Mouse (Mus musculus) cerebellum, postnatal 10 days (tissue): ENCODE measurements around the gene Bdkrb1.

Experiments used
- DNase-seq, 2 experiments: peaks; one replicate each; pipeline ENCODE4 v3.0.0; 2021; ENCODE audit warnings: mixed read lengths in 2 of 2

Bdkrb1 gene

DNA sequence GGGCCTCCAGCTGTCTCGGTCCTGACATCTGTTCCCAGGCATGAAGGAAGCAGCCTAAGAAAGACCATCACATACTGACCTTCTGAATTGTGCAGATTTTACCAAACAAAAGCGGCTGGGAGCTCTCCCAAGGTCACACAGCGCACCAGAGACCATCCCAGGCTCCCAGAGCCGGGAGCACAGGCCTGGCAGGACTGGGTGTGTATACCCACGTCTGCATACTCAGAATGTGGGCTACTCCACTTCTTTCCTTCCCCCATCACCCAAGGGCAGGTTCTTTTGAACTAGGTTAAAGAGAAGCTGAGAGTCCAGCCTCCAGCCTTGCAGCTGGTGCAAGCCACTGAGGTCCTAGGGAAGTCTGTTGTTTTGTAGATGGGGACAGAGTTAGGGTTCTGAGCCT is 3.8 kb upstream of the Bdkrb1 start:
- no peak for DNase-seq

DNA sequence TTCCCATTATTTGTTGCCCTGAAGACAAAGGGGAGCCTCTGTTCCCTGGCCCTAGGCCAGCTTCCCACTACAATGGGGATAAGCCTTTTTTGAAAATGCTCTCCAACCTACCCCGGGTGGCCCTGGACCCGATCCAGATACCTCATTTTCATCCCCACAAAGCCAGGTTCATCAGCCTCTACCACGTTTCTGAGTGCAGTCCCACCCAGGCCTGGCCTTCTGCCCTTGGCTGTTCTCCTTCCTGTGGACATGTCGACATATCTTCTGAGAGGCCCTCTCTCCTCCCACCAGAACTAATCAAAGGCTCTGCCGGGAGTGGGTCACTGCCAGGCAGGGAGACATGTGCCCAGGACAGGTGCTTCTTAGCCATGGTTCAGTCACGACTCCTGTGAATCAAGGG is 1.3 kb upstream of the Bdkrb1 start:
- DNase-seq = peak; percentile 81 to 87

DNA sequence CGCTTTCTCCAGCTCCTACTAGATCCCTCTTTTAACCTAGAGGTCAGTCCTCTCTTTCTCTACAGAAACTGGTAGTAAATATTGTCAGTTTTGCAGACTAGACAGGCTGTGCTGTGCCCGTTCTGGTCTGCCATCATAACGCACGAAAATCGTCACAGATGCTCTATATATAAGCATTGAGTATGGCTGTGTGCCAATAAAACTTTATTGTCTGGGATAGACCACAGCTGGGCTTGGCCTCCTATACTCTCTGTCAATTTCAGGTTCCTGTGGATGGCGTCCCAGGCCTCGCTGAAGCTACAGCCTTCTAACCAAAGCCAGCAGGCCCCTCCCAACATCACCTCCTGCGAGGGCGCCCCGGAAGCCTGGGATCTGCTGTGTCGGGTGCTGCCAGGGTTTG is 1.0 kb downstream of the Bdkrb1 start:
- peak in 1 of 2 experiments; percentile 16 for DNase-seq

DNA sequence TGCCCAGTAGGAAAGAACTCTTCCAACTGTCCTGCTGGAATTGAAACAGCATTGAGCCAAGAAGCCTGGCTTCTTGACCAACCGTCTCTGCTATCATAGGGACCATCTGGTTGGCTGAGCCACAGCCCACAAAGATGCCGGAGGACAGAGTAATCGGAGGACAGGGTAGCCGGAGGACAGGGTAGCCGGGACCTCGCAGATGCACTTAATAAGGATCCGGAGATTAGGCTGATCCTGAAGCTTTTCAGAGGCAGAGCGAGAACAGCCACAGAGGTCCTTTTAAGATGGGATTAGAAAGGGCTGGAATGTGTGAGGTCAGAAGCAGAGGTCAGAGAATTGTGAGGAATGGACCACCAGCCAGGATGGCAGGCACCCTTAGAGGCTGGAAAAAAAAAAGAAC is 2.3 kb downstream of the Bdkrb1 start:
- DNase-seq = peak in 1 of 2 experiments; percentile 40

DNA sequence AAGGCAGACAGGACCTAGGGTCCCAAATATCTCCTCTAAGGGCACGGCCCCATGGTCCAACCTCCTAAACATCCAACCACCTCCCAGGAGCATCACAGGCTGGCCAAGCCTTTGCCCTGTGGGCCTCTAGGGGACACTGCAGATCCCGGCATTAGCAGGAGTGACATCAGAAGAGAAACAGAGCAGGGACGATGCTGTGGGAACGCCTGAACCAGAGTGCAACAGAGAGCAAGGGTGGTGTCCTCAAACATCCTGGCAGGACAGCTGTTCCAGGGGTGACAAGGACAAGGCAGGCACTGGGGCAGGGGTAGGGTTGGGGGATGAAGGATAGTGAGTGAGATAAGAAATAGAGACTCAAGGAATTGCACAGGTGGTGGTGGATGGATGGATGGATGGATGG is 4.0 kb downstream of the Bdkrb1 start:
- DNase-seq = no peak

DNA sequence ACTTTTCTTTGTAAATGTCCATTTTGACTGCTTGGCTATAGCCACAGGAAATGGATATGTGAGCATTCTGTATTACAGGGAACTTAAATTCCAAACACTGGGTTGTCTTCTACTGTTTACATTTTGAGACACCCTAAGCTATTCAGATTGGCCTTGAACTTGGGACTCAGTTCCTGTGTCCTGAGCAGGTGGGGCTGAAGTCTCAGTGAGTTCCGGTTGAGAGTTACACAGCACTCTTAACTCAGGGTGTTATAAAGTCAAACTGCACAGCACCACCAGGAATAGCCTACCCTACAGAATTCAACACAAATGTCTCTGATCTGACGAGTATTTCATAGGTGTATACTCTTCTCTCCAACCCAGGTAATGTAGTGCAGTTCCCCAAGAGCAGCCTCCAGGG is 8.2 kb downstream of the Bdkrb1 start:
- no peak for DNase-seq

DNA sequence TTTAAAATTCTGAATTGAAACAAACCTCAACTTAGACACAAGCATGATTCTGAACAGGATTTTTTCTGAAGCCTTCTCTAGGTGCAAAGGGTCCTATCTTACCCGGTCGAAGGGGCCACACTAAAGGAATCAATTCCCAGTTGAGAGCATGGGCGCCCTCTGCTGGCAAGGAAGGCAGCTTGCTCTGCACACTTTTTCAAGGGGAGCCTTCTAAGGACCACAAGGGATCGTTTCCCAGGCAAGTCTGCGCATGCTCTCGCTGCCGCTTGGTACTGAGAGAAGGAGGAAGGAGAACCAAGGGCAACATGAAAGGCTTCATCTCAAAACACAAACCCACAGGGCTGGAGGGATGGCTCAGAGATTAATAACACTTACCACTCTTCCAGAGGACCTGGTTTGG is 8.9 kb downstream of the Bdkrb1 start:
- DNase-seq = peak; percentile 86 to 87

DNA sequence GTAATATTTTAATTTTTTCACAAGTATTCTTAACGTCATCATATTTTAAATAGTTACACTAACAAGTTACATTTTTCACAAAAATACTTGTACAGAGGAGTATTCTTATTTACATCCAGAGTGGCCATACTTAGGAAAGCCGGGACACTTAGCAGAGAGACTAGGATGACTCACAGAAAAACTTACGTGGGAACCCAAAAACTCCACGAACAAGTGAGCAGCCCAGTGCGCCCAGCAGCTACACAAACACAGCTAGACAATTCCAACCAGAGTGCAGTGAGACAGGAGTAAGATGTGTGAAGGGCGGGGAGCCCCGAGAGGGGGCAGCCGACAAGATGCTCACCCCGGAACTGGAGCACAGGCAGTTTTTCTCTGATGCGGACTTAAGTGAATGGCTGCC is 10.7 kb downstream of the Bdkrb1 start:
- no peak for DNase-seq

DNA sequence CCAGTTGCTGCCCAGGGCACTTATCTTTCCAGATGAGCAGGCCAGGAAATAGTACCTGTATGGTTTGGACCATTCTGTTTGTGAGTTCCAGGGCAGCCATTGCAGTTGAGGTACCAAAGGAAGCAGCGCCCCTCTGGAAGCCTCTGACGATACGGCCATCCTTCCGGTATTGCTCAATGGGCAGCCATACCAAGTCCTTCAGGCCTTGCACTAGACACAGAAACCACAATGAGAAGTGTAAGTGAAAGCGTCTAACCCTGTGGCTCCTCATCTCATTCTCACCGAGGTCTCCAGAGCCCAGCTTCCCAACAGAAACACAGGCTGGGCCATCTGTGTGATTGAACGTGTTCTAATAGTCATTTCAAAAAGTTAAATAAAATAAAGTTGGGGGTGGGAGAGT is 19.2 kb downstream of the Bdkrb1 start:
- no peak for DNase-seq

DNA sequence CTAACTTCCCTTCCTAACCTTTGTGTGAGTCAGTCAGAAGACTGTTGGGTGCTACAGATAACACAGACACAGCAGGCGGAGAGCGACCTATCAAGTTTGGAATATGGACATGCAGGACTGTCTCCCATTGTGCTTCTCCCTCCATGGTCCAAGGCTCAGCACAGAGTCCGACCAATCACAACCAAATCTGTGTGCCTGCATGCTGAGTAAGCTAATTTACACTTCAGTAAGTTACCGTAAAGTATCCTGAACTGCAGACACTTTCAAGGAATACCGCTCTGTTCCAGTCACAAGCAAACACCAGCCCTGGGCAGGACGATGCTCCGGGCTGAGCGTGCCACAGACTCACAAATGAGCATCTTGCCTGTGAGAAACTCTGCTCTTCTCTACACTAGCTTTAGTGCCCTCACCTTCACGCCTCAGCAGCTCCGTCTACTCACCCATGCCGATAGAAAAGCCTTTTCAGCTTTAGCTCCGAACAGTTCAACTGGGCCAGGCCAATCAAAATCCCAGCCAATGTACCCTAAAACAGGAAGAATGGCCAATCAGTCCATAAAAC is 20.2 kb downstream of the Bdkrb1 start:
- no peak for DNase-seq

DNA sequence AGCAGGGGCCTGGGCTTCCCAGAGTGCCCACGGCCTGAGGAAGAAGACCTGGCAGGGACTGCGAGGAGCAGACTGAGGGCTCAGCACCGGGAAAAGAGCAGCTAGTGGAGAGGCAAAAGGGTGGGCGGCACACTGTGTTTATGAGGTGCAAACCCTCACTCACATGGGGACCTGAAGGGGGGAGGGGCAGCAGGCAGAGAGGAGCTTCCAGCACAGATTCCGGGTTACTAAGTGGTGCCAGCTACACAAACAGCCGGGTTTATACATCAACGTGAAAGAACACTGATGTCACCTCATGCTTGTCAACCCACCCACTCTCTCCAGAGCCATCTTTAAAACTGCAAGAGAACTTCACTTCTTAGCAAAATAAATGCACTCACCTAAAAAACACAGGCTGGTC is 22.9 kb downstream of the Bdkrb1 start:
- DNase-seq = no peak

DNA sequence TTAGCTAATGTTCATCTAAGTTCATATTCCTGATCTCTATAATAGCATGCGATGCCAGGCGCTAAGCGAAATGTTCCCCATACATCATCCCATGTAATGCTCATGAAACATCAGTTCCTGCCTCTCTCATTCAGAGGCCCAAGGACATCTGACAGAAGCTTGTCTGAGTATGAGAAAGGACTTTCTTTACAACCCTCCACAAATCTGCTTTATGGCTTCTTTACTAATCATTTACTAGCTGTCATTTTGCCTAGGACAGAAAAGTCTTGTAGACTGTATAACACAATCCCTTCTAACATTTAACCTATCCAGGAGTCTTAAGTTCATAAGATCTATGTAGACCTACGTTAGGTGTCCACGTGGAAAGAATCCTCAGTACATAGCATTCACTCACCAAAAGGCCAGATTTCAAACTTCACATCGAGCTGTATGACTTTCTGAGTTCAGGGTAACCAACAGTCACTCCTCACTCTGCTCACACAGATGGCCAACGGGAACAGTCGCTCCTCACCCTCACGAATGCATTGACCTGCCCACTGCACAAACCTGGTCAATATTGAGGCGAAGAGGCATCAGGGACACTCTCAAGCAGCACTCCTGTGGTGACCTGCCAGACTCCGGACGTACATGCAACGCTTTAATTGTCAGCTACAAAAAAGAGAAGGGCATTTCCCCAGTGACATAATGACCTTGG is 31.6 kb downstream of the Bdkrb1 start:
- DNase-seq = no peak

DNA sequence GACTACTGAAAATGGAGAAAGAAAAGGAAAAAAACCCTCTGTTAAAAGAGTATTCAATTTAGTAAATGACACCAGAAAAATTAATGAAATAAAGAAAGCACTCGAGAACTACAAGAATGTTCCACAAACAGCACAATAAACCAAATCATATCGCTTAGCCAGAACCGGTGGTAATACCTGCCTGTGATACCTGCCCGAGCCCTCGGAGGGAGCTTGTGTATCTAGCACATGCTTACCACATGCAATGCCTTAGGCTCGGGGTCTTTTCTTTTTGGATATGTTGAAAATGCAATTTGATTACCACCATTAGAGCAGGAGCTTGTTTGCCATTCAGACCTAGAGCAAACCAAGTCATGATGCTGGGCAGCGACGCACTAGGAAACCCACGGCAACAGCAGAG is 33.7 kb downstream of the Bdkrb1 start:
- DNase-seq = peak; percentile 42 to 43

DNA sequence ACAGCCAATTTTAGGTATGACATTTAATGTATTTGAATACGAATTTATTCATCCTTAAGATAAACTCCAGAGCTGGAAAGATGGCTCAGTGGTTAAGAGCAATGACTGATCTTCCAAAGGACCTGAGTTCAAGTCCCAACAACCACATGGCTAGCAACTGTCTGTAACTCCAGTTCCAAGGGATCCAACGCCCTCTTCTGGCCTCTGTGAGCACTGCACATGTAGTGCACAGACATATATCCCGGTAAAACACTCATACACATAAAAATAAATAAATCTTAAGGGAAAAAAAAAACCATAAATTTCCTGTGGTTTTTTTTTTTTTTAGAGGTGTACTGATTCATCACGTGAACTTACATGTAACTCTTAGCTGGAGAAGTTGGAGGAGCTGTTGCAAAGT is 34.7 kb downstream of the Bdkrb1 start:
- peak in 1 of 2 experiments; percentile 19 for DNase-seq

DNA sequence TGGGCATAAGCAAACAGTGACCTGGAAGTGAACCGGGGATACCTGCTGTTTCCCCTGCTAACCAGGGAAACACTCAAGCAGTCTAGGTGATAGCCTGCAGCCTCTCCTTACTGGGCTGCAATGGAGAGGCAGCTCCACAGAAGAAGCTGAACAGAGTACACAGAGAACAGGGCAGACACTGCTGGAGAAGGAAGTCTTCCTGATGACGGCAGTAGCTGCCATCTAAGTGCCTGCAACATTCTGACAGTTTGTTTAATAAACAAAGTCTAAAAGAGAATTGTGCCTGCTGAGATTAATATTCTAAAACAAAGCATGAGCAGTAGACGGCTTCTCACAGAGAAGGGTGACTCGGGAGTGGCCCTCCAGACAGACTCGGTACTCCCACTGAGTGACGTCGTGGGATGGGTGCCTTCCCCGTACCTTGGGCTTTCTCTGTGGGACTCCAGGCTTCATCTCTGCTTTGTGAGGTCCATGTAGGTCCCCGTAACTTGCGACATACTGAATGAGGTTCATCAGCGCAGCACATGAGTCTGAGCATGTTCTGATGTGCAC is 40.0 kb downstream of the Bdkrb1 start:
- DNase-seq = no peak
